Mouse (Mus musculus) embryonic fibroblast, embryonic 13.5 days (primary cell): Measurements from ENCODE around the gene Elk4.

Experiments
- CTCF ChIP-seq: IDR thresholded peaks from 2 replicates; pipeline ENCODE4 v1.5.1; 2011; ENCODE audit warnings: mild to moderate bottlenecking, control low read depth, low read length, moderate library complexity, borderline replicate concordance; ENCODE audit not compliant: insufficient read depth
- POLR2A ChIP-seq: IDR thresholded peaks from 2 replicates; pipeline ENCODE4 v1.6.1; 2011; ENCODE audit warnings: low read depth, mild to moderate bottlenecking, control low read depth, low read length, moderate library complexity

- no peak for TF ChIP-seq CTCF
- TF ChIP-seq POLR2A = peak; percentile 46; the same call in 1 of the 2 replicates
Observed at GRCm38 (mm10) chr1:132006721-132007120, 686 bp upstream of the Elk4 start.
